Mouse (Mus musculus): Measurements from ENCODE around the gene Lrrn2.
A peak's percentile ranks its signal among the peaks of the same experiment; 100 is the strongest.
"Not testable (repeated sequence)": the region's sequence is repeated elsewhere in the genome, so short reads cannot be mapped to it uniquely, and the experiment has no call there.

The Lrrn2 gene

DNA sequence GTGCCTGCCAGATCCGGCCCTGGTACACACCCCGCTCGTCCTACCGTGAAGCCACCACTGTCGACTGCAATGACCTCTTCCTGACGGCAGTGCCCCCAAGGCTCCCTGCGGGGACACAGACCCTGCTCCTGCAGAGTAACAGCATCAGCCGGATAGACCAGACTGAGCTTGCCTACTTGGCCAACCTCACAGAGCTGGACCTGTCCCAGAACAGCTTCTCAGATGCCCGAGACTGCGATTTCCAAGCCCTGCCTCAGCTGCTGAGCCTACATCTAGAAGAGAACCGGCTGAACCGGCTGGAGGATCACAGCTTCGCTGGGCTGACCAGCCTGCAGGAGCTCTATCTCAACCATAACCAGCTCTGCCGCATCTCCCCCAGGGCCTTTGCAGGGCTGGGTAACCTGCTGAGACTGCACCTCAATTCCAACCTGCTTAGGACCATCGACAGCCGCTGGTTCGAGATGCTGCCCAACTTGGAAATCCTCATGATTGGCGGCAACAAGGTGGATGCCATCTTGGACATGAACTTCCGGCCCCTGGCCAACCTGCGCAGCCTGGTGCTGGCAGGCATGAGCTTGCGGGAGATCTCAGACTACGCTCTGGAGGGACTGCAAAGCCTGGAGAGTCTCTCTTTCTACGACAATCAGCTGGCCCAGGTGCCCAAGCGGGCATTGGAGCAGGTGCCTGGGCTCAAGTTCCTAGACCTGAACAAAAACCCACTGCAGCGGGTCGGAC, 57.4 kb downstream of the Lrrn2 start:
- DNase-seq: no peak

DNA sequence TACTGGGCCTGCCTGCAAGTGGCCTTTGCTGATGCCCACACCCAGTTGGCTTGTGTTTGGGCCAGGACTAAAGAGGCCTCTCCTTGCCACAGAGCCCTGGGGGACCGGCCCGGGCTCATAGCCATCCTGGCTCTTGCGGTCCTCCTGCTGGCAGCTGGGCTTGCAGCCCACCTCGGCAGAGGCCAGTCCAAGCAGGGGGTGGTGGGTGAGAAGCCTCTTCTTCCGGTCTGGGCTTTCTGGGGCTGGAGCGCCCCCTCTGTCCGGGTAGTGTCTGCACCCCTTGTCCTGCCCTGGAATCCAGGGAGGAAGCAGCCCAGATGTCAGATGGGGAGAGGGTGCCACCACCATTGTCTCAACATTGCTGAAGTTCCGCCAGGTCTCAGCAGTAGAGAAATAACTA, 58.9 kb downstream of the Lrrn2 start:
- DNase-seq: no peak

DNA sequence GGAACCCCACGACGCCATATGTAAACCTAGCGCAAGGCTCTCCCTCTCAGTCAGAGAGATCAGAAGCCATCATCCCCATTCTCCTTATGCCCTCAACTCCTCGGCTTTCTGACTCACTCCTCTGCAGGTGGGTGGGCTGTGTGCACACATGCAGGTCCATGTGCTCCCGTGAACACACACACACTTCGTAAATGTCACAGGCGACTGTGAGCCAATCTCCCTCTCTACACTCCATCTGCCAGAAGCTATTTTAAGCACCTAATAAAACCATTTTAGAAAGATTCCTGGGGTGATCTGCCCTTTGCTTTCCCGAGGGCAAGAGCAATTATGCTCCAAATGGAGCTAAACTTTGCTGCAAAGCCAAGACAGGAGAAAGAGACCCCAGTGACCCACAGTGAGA, 65.8 kb downstream of the Lrrn2 start:
- no peak for DNase-seq

DNA sequence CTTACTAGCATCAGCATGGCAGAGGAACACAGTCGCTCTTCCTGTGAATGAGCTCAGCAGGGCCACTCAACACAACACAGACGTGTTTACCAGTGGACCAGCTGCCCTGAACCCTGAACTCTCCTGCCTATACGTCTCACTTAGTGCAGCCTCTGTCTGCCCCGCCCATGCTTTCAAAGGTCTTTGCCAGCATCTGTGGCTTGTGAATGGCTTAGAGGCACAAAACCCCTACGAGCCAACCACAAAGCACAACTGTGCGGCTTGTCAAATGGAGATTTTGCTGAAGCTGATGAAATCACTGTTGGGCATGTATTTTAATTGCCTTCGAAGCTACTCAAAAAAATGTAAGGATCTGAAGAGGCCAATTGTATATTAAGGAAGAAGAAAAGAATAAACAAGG, 67.7 kb downstream of the Lrrn2 start:
- DNase-seq: no peak

DNA sequence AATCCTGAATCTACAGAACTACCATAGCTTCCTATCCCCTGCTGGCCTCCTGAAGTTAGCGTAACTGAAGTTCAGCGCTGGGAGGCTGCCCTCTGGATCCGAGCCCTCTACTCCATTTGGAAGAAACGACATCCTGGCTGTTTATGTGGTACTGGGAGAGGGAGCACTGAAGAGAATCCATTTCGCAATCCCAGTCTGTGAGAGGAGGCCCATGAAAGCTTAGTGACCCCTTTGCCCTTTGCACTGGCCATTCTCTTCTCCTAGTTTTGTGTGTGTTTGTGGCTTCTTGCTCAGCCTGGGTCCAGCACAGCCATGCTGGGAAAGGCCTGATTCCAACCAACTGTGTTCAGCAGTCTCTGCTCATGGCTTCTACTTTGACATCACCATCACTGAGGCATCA, 76.7 kb downstream of the Lrrn2 start:
- no peak for DNase-seq

DNA sequence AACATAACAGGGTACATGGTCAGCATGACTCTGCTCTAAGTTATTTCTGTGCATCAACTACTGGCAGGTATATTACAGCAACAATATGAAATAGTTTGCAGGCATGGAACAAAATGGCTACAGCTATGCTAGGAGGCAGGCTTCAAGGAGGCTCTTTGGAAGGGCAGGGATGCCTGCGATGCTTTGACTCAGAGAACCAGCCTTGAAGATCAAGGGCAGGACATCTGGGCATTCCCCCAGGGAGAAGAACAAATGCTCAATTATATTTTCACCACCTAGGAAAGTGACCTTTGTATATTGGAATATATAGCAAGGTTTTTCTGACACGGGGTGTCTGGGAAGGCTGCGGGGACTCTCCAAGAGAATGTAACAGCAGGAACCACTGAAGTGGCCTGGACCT, 81.7 kb downstream of the Lrrn2 start:
- DNase-seq: no peak

DNA sequence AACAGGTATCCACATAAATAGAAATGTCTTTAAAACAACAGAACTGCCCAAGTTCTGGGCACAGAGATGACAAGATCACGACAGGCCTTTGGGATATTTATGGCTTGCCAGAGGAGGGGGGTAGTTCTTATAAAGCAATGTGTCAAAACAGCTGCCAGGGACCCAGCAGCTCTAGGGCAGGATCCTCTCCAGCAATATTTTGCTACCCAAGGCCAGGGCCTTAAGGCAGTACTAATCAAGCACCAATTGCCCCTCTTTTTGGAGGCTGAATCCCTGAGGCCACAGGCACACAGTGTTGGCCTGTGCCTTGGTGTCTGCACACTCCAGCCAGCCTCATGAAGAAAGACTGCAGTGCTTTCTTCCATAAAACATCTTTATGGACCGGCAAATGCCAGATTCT, 84.0 kb downstream of the Lrrn2 start:
- no peak for DNase-seq

DNA sequence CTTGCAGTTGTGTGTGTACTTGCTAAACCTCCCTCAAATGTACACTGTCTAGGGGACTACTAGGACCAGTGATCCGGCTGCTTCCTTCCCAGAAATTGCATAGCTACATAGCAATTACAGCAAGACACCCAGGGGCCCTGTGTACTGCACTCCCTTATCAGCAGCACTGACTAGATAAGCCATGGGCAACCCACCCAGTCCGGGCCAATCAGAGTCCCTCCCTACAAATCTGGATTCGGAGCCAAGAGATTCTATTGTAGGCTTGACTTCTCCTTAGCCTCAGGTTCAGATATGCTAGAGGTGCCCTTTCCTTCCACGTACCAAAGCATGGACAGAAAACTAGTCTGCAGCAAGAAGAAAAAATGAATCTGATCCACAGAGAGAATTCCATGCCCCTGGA, 84.6 kb downstream of the Lrrn2 start:
- no peak for DNase-seq

DNA sequence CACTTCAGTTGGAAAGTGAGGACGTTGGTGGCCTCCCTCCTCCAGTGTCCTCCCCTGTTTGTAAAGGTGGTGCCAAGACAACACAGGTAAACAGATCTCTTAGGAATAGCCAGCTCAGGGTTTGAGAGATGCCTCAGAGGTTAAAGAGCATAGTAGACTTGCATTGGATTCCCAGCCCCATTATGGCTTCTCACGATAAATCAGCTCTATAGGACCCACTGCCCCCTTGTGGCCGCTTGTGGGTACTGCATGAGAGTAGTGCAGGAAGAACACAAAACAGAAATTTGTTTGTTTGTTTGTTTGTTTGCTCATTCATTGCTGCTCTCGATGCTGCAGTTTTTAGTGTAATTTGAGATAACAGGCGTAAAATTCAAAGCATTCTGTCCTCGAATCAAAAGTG, 88.6 kb downstream of the Lrrn2 start:
- DNase-seq: peak; percentile 12

DNA sequence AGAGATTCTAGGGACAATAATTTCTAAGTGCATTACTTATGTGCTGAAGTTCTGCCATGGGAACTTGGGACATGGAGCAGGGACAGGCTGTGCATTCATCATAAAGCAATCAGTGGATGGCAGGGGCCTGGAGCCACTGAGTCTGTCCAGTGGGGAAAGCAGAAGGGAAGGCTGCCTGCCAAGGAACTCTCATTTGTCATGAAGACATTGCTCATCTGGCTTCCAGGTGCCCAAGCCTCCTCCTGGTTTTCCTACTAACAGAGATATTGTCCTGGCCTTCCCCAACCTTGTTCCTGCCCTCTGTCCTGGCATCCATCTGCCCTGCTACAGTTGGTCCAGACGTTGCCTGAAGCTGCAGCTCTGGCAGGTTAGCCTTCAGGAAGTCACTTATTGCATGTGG, 97.3 kb downstream of the Lrrn2 start:
- DNase-seq: no peak

DNA sequence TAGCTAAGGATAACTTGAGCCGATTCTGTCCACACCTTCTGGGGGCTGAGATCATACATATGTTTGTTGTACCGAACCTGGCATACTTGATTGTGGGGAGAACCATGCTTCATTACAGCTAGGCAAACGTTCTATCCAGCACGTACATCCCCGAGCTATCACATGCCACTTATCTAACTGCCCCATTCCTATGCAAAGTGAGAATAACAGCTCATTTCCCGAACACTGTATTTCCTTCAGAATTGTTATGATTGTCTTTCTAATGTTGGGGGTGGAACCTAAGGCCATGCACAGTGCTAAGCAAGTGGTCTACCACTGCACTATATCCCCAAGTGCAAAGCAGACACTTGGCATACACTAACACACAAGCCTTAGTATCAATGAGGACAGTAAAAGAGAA, 101.2 kb downstream of the Lrrn2 start:
- no peak for DNase-seq

DNA sequence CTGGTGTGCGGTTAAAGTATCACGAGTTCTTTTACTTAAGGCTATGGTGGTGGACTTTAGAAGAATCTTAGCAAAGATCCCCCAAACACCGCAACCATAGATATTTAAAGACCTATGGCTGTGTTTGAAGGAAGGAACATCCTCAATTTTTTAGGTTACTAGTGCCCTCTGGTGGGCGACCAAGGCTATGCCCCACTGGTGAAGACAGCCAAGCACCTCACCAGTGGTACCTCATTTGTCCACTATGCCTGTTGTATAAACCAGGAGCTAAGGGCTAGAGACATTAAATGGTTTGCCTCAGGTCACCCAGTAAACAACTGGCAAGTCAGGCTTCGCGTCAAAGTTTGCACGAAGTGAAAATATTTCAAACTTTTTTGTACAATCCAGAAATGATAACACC, 102.7 kb downstream of the Lrrn2 start:
- peak; percentile 15 for DNase-seq

DNA sequence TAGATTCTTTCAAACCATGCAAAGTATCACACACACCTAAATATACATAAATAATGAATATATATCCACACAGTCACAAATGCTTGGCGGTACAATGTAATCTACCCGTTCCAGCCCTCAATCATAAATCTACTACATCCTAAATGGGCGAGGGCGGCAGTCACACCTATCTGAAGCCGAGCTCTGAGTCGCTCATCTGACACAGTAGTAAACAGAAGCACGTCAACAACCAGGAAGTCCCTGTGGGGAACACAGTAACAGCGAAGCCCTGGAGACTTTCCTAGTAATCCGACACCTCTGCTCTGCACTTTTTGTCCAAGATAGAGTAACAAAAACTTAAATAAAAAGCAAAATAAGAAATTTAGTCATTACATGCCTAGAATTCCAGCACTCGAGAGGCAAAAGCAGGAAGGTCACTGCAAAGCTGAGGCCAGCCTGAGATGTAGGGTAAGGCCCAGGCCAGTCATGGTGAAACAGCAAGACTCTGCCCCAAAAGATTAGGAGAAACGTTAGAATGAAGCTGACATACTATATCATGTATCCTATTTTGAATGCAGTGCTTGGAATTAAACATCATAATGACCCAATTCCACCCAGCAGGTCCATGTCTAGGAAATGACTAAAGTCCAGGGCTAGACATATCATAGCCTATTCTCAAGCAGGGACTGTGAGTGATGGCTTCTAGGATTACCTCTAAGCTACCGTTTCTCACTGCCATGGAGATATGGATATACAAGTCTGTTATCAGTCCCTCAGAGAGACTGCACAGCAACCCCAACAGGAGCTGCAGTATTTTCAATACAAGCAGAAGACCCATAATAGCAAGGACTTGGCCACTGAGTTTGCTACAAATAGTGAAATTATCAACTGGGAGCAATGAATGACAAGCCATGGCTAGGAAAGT, 108.7 kb downstream of the Lrrn2 start:
- not testable (repeated sequence) for DNase-seq
